Mouse (Mus musculus) heart, postnatal 25 days (tissue): ENCODE data around the gene Cracr2a. TPM values are rescaled to one million over a fixed set of nuclear protein-coding genes. Genes with fewer than 3 reads are reported as not detected.

Experiments
- DNase-seq: peaks from one replicate; pipeline ENCODE4 v3.0.0; 2022; ENCODE audit warnings: low spot score
- intact Hi-C: fragments of 180-260 bp; cut with DNase I; formaldehyde crosslinking; loops from one replicate; pipeline ENCODE4 v1.15.1; 2025
- total RNA-seq, 2 experiments: library from RNA; stranded (reverse); gene quantifications; 2 replicates each; pipeline ENCODE4 v1.2.3; 2021

The Cracr2a gene
- total RNA-seq, 2 experiments from 2014 or later: 1.5 to 1.6 TPM

GRCm38 (mm10) chr6:127616623-127617022, 55.5 kb downstream of the Cracr2a start:
- intact Hi-C loops: no loop called here
- DNase-seq: no peak

GRCm38 (mm10) chr6:127617258-127618025, 56.3 kb downstream of the Cracr2a start:
- DNase-seq: no peak
- intact Hi-C loops: loop anchor here (2.0 kb wide), 2 partner anchors 303 to 329 kb away; no protein-coding TSS in a partner anchor

- DNase-seq: no peak
- intact Hi-C loops: loop anchor here (2.0 kb wide), 2 partner anchors 302 to 328 kb away; no protein-coding TSS in a partner anchor
These were observed 57.5 kb downstream of the Cracr2a start for GRCm38 (mm10) chr6:127618686-127619085.

GRCm38 (mm10) chr6:127625135-127625534, 64.0 kb downstream of the Cracr2a start:
- DNase-seq: no peak
- intact Hi-C loops: loop anchor here (5.0 kb wide), 1 partner anchor 123 kb away; no protein-coding TSS in a partner anchor

GRCm38 (mm10) chr6:127627453-127627852, 66.3 kb downstream of the Cracr2a start:
- intact Hi-C loops: loop anchor here (5.0 kb wide), 1 partner anchor 125 kb away; no protein-coding TSS in a partner anchor

GRCm38 (mm10) chr6:127629249-127629648, 68.1 kb downstream of the Cracr2a start:
- no peak for DNase-seq
- intact Hi-C loops: loop anchor here (5.0 kb wide), 1 partner anchor 127 kb away; no protein-coding TSS in a partner anchor

More at GRCm38 (mm10) chr6:127627453-127627852, 66.3 kb downstream of the Cracr2a start:
- no peak for DNase-seq

- intact Hi-C loops: no loop called here
- no peak for DNase-seq
These were observed 73.7 kb downstream of the Cracr2a start for GRCm38 (mm10) chr6:127634858-127635257.

GRCm38 (mm10) chr6:127635462-127636189, 74.5 kb downstream of the Cracr2a start:
- no peak for DNase-seq

GRCm38 (mm10) chr6:127641077-127641801, 80.1 kb downstream of the Cracr2a start:
- no peak for DNase-seq
- intact Hi-C loops: no loop called here

More at GRCm38 (mm10) chr6:127635462-127636189, 74.5 kb downstream of the Cracr2a start:
- intact Hi-C loops: no loop called here

- intact Hi-C loops: no loop called here
- no peak for DNase-seq
These were observed 94.8 kb downstream of the Cracr2a start for GRCm38 (mm10) chr6:127655988-127656387.

- DNase-seq: no peak
- intact Hi-C loops: no loop called here
These were observed 96.0 kb downstream of the Cracr2a start for GRCm38 (mm10) chr6:127657152-127657551.

- intact Hi-C loops: no loop called here
- no peak for DNase-seq
These were observed 98.3 kb downstream of the Cracr2a start for GRCm38 (mm10) chr6:127659472-127659871.

- no peak for DNase-seq
- intact Hi-C loops: no loop called here
These were observed 98.8 kb downstream of the Cracr2a start for GRCm38 (mm10) chr6:127659966-127660365.

- intact Hi-C loops: no loop called here
- DNase-seq: no peak
These were observed 100.7 kb downstream of the Cracr2a start for GRCm38 (mm10) chr6:127661717-127662292.

- intact Hi-C loops: no loop called here
- no peak for DNase-seq
These were observed 102.1 kb downstream of the Cracr2a start for GRCm38 (mm10) chr6:127663263-127663662.

- no peak for DNase-seq
- intact Hi-C loops: no loop called here
These were observed 108.2 kb downstream of the Cracr2a start for GRCm38 (mm10) chr6:127669313-127669712.

GRCm38 (mm10) chr6:127670031-127670430, 108.9 kb downstream of the Cracr2a start:
- intact Hi-C loops: no loop called here

GRCm38 (mm10) chr6:127672071-127672470, 110.9 kb downstream of the Cracr2a start:
- DNase-seq: no peak
- intact Hi-C loops: no loop called here

More at GRCm38 (mm10) chr6:127670031-127670430, 108.9 kb downstream of the Cracr2a start:
- DNase-seq: no peak

- intact Hi-C loops: no loop called here
- DNase-seq: no peak
These were observed 115.7 kb downstream of the Cracr2a start for GRCm38 (mm10) chr6:127676866-127677265.

GRCm38 (mm10) chr6:127678320-127678719, 117.2 kb downstream of the Cracr2a start:
- intact Hi-C loops: no loop called here
- no peak for DNase-seq
